Mouse (Mus musculus) kidney, adult 2 months (tissue): Measurements from ENCODE around the gene Fam13a.

Experiments
- CTCF ChIP-seq: fragments of 200-500 bp; conservative IDR thresholded peaks from 2 replicates; pipeline ENCODE4 v1.5.1; 2011; ENCODE audit warnings: low read depth, mild to moderate bottlenecking, control low read depth, low read length, moderate library complexity, mixed read lengths; ENCODE audit not compliant: insufficient read depth, insufficient read length
- POLR2A ChIP-seq: fragments of 200-500 bp; IDR thresholded peaks from one replicate; pipeline ENCODE4 v1.6.1; 2011; ENCODE audit warnings: low read depth, low read length, control low read depth

- TF ChIP-seq CTCF (no peak), POLR2A (no peak)
These were observed 740 bp downstream of the Fam13a start for GRCm38 (mm10) chr6:59023455-59024163.
